Mouse (Mus musculus) embryonic facial prominence, embryonic 11.5 days (tissue): Measurements from ENCODE around the gene Sipa1l2. TPM values are rescaled to one million over a fixed set of nuclear protein-coding genes. Genes with fewer than 3 reads are reported as not detected.

Experiments used
- ATAC-seq: fragments of 200-750 bp; cut with Nextera tagmentation; replicated peaks from 2 replicates; pipeline ENCODE4 v1.8.0; 2017; ENCODE audit warnings: low read depth; ENCODE audit not compliant: insufficient number of reproducible peaks, low FRiP score, low TSS enrichment
- DNase-seq: peaks from one replicate; pipeline ENCODE4 v3.0.0-alpha.2; 2015; ENCODE audit warnings: low spot score
- H3K27ac ChIP-seq: fragments of 300-500 bp; sonication (generic); replicated peaks from 2 replicates; pipeline ENCODE4 v1.5.1; 2014; ENCODE audit warnings: mild to moderate bottlenecking, low read depth, low read length, control low read depth
- H3K27me3 ChIP-seq: fragments of 300-500 bp; sonication (generic); 2 replicates; pipeline ENCODE4 v1.6.1; 2014; ENCODE audit warnings: mild to moderate bottlenecking, low read length, moderate library complexity, mixed read lengths; ENCODE audit not compliant: control insufficient read depth, insufficient read depth
- H3K36me3 ChIP-seq: fragments of 300-500 bp; sonication (generic); replicated peaks from 2 replicates; pipeline ENCODE4 v1.6.1; 2014; ENCODE audit warnings: low read depth, mild to moderate bottlenecking, low read length, moderate library complexity, mixed read lengths; ENCODE audit not compliant: control insufficient read depth, insufficient read depth
- H3K4me1 ChIP-seq: fragments of 300-500 bp; sonication (generic); 2 replicates; pipeline ENCODE4 v1.6.1; 2014; ENCODE audit warnings: low read length, mixed read lengths; ENCODE audit not compliant: control insufficient read depth, insufficient read depth
- H3K4me2 ChIP-seq: fragments of 300-500 bp; sonication (generic); 2 replicates; pipeline ENCODE4 v1.6.1; 2014; ENCODE audit warnings: low read depth, mild to moderate bottlenecking, control low read depth, low read length, moderate library complexity
- H3K4me3 ChIP-seq: fragments of 300-500 bp; sonication (generic); 2 replicates; pipeline ENCODE4 v1.5.1; 2014; ENCODE audit warnings: low read depth, low read length, control low read depth
- H3K9ac ChIP-seq: fragments of 300-500 bp; sonication (generic); replicated peaks from 2 replicates; pipeline ENCODE4 v1.6.1; 2014; ENCODE audit warnings: mild to moderate bottlenecking, control low read depth, low read length
- H3K9me3 ChIP-seq: fragments of 300-500 bp; sonication (generic); replicated peaks from 2 replicates; pipeline ENCODE4 v1.6.1; 2016; ENCODE audit warnings: mild to moderate bottlenecking, low read length, inconsistent platforms, mixed read lengths; ENCODE audit not compliant: control insufficient read depth
- WGBS: fragments of 180-500 bp; shearing (Covaris S2); extraction: QIAGEN DNeasy Blood & Tissue Kit; methylation state at CpG from one replicate; pipeline ENCODE4 v1.1.7; 2014; 5-methylcytosine and 5-hydroxymethylcytosine counted together
- polyA plus RNA-seq: library from polyadenylated mRNA; unstranded; fragments of >200 nt; fragmentation: Nextera tagmentation; extraction: Ambion mirVana; gene quantifications from 2 replicates; pipeline ENCODE4 v1.2.1, GENCODE M21; 2014

The Sipa1l2 gene
- polyA plus RNA-seq, 1 experiment from 2014 or later: 9.4 TPM

GRCm38 (mm10) chr8:125595571-125596508 is 26.2 kb upstream of the Sipa1l2 start:
- Histone ChIP-seq H3K27me3 (no peaks in the 10 kb centered on the region), H3K9me3 (no peaks in the 10 kb centered on the region), H3K27ac (no peak overlapping the region), H3K36me3 (no peaks in the 10 kb centered on the region), H3K4me1 (no peaks in the 10 kb centered on the region), H3K4me3 (no peak overlapping the region), H3K4me2 (no peak overlapping the region), H3K9ac (no peak overlapping the region)
- 48% methylated on average over 17 of the region's 17 CpGs for WGBS
- no peak for ATAC-seq
- peak; percentile 77 for DNase-seq

- no peaks in the 10 kb centered on the region for H3K36me3 ChIP-seq
- no peak overlapping the region for H3K27ac ChIP-seq
- H3K9me3 ChIP-seq: no peaks in the 10 kb centered on the region
- no peak overlapping the region for H3K4me2 ChIP-seq
- no peak overlapping the region for H3K4me3 ChIP-seq
- WGBS: 44% methylated on average over 3 of the region's 3 CpGs
- no peaks in the 10 kb centered on the region for H3K27me3 ChIP-seq
- no peak for DNase-seq
- H3K9ac ChIP-seq: no peak overlapping the region
- peak; percentile 55; the same call in 1 of the 2 replicates for ATAC-seq
- no peaks in the 10 kb centered on the region for H3K4me1 ChIP-seq
Measured at GRCm38 (mm10) chr8:125590363-125590762, 20.8 kb upstream of the Sipa1l2 start.

- no peaks in the 10 kb centered on the region for H3K27me3 ChIP-seq
- H3K9ac ChIP-seq: no peak overlapping the region
- ATAC-seq (no peak), DNase-seq (no peak)
- H3K4me2 ChIP-seq: no peak overlapping the region
- WGBS: 85% methylated on average over 7 of the region's 7 CpGs
- no peaks in the 10 kb centered on the region for H3K4me1 ChIP-seq
- H3K27ac ChIP-seq: no peak overlapping the region
- H3K4me3 ChIP-seq: no peak overlapping the region
- no peaks in the 10 kb centered on the region for H3K9me3 ChIP-seq
- no peaks in the 10 kb centered on the region for H3K36me3 ChIP-seq
Measured at GRCm38 (mm10) chr8:125586587-125586986, 17.0 kb upstream of the Sipa1l2 start.

GRCm38 (mm10) chr8:125584276-125584675 is 14.7 kb upstream of the Sipa1l2 start:
- H3K9ac ChIP-seq: no peak overlapping the region
- ATAC-seq: no peak
- H3K36me3 ChIP-seq: no peaks in the 10 kb centered on the region
- no peak for DNase-seq
- no peaks in the 10 kb centered on the region for H3K4me1 ChIP-seq
- H3K9me3 ChIP-seq: no peaks in the 10 kb centered on the region
- H3K4me3 ChIP-seq: no peak overlapping the region
- WGBS: 75% methylated on average over 3 of the region's 3 CpGs
- no peak overlapping the region for H3K27ac ChIP-seq
- no peaks in the 10 kb centered on the region for H3K27me3 ChIP-seq
- no peak overlapping the region for H3K4me2 ChIP-seq

- Histone ChIP-seq H3K4me1 (no peaks in the 10 kb centered on the region), H3K27me3 (no peaks in the 10 kb centered on the region), H3K4me2 (no peak overlapping the region), H3K27ac (no peak overlapping the region), H3K36me3 (no peaks in the 10 kb centered on the region), H3K4me3 (no peak overlapping the region), H3K9me3 (no peaks in the 10 kb centered on the region), H3K9ac (no peak overlapping the region)
- ATAC-seq: no peak
- 87% methylated on average over 5 of the region's 5 CpGs for WGBS
- no peak for DNase-seq
Measured at GRCm38 (mm10) chr8:125580426-125580825, 10.8 kb upstream of the Sipa1l2 start.

GRCm38 (mm10) chr8:125576127-125576526 is 6.5 kb upstream of the Sipa1l2 start:
- no peak for DNase-seq
- H3K27ac ChIP-seq: no peak overlapping the region
- WGBS: 74% methylated on average over 4 of the region's 4 CpGs

GRCm38 (mm10) chr8:125574280-125574679 is 4.7 kb upstream of the Sipa1l2 start:
- Histone ChIP-seq H3K27me3 (0 out of 2 replicates have a peak, but pooled peaks cover 3% of the 10 kb centered on the region), H3K4me1 (peaks cover 4% of the 10 kb centered on the region; the same call in 1 of the 2 replicates), H3K36me3 (no peaks in the 10 kb centered on the region), H3K4me2 (no peak overlapping the region), H3K4me3 (no peak overlapping the region), H3K27ac (no peak overlapping the region), H3K9me3 (no peaks in the 10 kb centered on the region), H3K9ac (no peak overlapping the region)
- ATAC-seq: no peak
- 36% methylated on average over 4 of the region's 4 CpGs for WGBS
- DNase-seq: peak; percentile 78

More at GRCm38 (mm10) chr8:125576127-125576526, 6.5 kb upstream of the Sipa1l2 start:
- Histone ChIP-seq H3K4me2 (no peak overlapping the region), H3K4me3 (no peak overlapping the region), H3K4me1 (no peaks in the 10 kb centered on the region), H3K9ac (no peak overlapping the region), H3K9me3 (no peaks in the 10 kb centered on the region), H3K36me3 (no peaks in the 10 kb centered on the region), H3K27me3 (no peaks in the 10 kb centered on the region)
- no peak for ATAC-seq

GRCm38 (mm10) chr8:125572246-125572645 is 2.6 kb upstream of the Sipa1l2 start:
- ATAC-seq (no peak), DNase-seq (no peak)
- Histone ChIP-seq H3K27me3 (0 out of 2 replicates have a peak, but pooled peaks cover 3% of the 10 kb centered on the region), H3K4me2 (no peak overlapping the region), H3K36me3 (no peaks in the 10 kb centered on the region), H3K9ac (no peak overlapping the region), H3K27ac (no peak overlapping the region), H3K4me3 (no peak overlapping the region), H3K4me1 (peaks cover 7% of the 10 kb centered on the region), H3K9me3 (no peaks in the 10 kb centered on the region)
- WGBS: 98% methylated on average over 4 of the region's 4 CpGs
